Mouse (Mus musculus) megakaryocyte, adult 5-6 weeks (primary cell): Measurements from ENCODE around the gene Clrn1. TPM values are rescaled to one million over a fixed set of nuclear protein-coding genes. Genes with fewer than 3 reads are reported as not detected.

Experiments used
- ATAC-seq: 2 replicates; pipeline ENCODE4 v1.8.0; 2016; ENCODE audit warnings: mild to moderate bottlenecking, inconsistent platforms; ENCODE audit not compliant: poor library complexity, severe bottlenecking
- total RNA-seq, 2 experiments: library from RNA; stranded (forward) in 1 of 2; stranded (reverse) in 1 of 2; fragments of 153-499, 151-499 nt in 1 of 2; fragments of 221-1000, 200-1000 nt in 1 of 2; gene quantifications; 2 replicates each; pipeline versions ENCODE4 v1.2.3 to v1.2.4; 2015 to 2017

Gene Clrn1
- total RNA-seq, 2 experiments from 2014 or later = not detected

- ATAC-seq = no peak
Measured at GRCm38 (mm10) chr3:58832888-58833287, 52.3 kb downstream of the Clrn1 start.

- no peak for ATAC-seq
Measured at GRCm38 (mm10) chr3:58831586-58831985, 53.6 kb downstream of the Clrn1 start.

GRCm38 (mm10) chr3:58829926-58830325, 55.2 kb downstream of the Clrn1 start:
- ATAC-seq = no peak

GRCm38 (mm10) chr3:58828366-58829153, 56.6 kb downstream of the Clrn1 start:
- ATAC-seq = no peak

- no peak for ATAC-seq
Measured at GRCm38 (mm10) chr3:58826266-58826665, 58.9 kb downstream of the Clrn1 start.

GRCm38 (mm10) chr3:58822211-58822610, 62.9 kb downstream of the Clrn1 start, which contains the start of gene Mindy4b-ps:
TSS of gene Mindy4b-ps (minus strand) at chr3:58822311.
- no peak for ATAC-seq

GRCm38 (mm10) chr3:58817337-58817736, 67.8 kb downstream of the Clrn1 start:
- ATAC-seq = no peak

GRCm38 (mm10) chr3:58814191-58814590, 70.9 kb downstream of the Clrn1 start:
- no peak for ATAC-seq

GRCm38 (mm10) chr3:58810353-58810752, 74.8 kb downstream of the Clrn1 start:
- ATAC-seq = no peak

GRCm38 (mm10) chr3:58809111-58809915, 75.8 kb downstream of the Clrn1 start:
- ATAC-seq = no peak

- no peak for ATAC-seq
Measured at GRCm38 (mm10) chr3:58808636-58809035, 76.5 kb downstream of the Clrn1 start.

- no peak for ATAC-seq
Measured at GRCm38 (mm10) chr3:58804745-58805144, 80.4 kb downstream of the Clrn1 start.

- ATAC-seq = no peak
Measured at GRCm38 (mm10) chr3:58798676-58799075, 86.5 kb downstream of the Clrn1 start.

GRCm38 (mm10) chr3:58798245-58798644, 86.9 kb downstream of the Clrn1 start:
- ATAC-seq = no peak

Other genes starting within 250 kb of the Clrn1 start
- gene Erich6, start 248.1 kb downstream of the Clrn1 start, total RNA-seq (2015) = not detected in 2 replicates
- not detected in 2 replicates for gene Erich6, start 248.1 kb downstream of the Clrn1 start, total RNA-seq (2017)
- 30.1 and 33.6 TPM in 2 replicates for gene Siah2, start 192.9 kb downstream of the Clrn1 start, total RNA-seq (2015)
- gene Siah2, start 192.9 kb downstream of the Clrn1 start, total RNA-seq (2017) = 20.1 and 24.1 TPM in 2 replicates
- gene Mindy4b-ps, start 63.0 kb downstream of the Clrn1 start, total RNA-seq (2015) = not detected in 2 replicates
- not detected in 2 replicates for gene Mindy4b-ps, start 63.0 kb downstream of the Clrn1 start, total RNA-seq (2017)
- 0.20 and 0.25 TPM in 2 replicates for gene Med12l, start 120.5 kb upstream of the Clrn1 start, total RNA-seq (2015)
- 0.29 and 0.45 TPM in 2 replicates for gene Med12l, start 120.5 kb upstream of the Clrn1 start, total RNA-seq (2017)
- gene Gpr171, start 216.5 kb upstream of the Clrn1 start, total RNA-seq (2015) = 6.7 and 7.6 TPM in 2 replicates
- gene Gpr171, start 216.5 kb upstream of the Clrn1 start, total RNA-seq (2017) = 8.3 and 9.0 TPM in 2 replicates